Mouse (Mus musculus): ENCODE results near the gene Mpped2.

The Mpped2 gene

DNA sequence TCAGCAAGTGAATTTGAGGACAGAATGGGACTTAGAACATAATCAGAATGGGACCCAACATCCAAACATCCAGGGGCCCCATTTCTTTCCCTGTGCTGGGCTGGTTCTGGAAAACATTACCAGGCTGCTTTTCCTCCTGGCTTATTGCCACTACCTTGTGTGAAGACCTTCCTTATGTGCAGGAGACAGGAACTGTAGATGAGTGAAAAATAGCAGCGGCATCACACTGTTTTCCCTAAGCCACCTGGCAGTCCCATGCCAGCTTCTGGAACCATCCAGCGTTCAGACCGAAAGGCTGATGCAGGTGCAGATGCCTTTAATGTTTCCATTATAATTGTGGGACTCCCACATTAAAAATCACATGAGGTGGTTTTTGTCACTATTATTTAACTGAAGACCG, 164.2 kb downstream of the Mpped2 start:
- DNase-seq, result no peak

DNA sequence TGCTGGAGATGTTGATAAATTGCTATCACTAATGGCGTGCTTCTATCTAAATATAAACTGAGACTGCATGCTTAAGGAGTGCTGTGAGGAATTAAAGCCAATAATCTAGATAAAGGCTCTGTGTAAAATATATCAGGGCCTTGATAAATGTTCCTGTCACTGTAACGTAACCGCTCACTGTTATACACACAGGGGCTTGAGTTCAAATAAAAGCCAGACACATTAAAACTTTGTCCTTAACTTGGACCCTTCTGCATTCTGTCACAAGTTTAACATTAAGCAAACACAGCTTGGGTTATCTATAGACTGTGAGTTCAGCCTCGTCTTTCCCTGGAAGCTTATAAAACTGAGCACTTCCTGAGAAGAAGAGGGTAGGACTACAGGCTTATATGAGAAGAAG, 164.6 kb downstream of the Mpped2 start:
- no peak for DNase-seq

DNA sequence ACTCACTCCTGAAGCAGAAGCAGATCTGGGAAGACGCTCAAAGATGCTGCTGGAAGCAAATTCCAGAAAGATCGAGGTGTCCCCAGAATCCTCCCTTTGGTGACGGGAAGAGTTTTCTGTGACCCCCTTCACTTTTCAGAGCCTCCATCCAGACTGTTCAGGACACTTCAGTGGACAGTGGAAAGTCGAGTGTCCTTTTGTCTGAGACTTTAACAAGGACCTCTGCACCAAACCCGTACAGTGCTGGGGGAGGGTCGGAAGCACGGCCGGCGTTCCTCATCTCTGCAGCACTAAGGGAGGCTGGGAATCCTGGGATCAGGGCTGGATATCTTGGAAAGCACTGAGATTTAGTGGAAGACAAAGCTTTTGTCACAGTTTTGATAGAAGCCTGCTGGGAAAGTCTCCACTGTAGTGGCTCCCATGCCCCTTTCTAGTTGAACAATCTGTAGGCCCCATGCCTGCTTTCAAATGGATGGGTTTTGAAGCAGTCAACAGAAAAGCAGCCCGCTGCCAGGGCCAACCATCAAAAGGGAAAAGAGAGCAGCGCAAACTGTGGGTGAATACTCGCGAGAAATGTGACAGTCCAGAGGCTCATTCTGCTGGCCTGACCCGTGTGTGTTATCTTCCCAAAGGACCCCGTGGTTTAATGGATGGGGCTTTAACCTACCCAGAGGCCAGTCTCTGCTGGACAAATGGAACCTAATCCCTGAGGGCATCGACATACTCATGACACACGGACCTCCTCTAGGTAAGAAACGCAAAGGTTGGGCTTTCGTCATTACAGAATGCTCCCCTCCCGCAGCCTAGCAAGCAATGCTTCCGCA, 168.0 kb downstream of the Mpped2 start:
- DNase-seq, result no peak

DNA sequence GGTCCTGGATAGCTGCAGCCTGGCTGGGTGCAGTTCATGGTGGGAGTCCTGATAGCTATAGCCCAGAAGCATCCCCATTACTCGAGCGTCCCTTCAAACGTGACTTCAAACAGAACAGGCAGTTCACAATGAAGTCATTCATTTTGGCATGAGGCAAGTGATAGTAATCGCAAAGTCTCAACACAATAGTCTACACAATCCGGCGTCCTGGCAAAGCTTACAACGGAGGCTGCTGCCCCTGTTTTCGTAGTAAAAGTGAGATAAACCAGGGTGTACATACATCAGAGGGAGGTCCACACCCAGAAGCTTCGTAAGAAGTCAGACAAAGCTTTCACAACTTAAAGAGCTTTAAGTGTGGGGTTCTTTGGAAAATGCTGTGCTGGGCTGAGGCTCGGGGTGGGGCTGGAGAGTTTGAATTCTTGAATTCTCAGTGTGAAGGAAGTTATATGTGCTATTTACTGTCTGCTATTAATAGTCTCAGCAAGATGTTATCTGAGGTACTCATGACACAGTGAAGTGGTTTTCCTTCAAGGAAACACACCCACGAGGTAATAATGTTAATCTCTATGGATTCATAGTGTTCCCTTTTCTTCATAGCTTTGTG, 170.1 kb downstream of the Mpped2 start:
- DNase-seq, result no peak

DNA sequence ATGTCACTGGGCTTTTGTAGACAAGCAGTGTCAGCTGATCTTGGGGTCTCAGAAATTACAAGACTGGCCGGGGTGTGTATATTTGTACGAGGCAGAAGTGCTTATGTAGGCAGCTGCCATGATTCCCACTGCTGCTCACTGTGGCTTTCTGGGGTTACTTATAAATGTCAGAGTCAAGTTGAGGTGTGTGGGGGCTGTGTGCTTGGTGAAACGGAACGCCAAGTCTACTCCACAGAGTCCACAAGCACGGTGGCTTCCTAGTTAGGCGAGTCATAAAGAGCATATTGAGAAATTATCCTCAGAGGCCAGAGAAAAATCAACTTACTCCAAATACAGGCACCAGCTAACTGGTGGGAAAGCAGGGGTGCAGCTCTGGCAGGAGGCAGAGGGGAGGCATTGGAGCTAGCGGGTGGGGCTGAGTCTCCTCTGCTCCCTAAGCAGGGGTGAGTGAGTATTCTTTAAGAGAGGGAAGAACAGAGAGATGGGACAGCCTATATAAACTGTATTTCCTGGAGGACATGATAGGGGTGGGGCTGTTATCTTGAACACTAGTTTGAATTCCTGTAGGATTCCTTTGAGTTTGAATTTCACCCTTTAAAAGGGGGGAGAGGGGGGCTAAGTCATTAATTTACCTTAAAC, 172.2 kb downstream of the Mpped2 start:
- DNase-seq, result peak; percentile 21 to 47

DNA sequence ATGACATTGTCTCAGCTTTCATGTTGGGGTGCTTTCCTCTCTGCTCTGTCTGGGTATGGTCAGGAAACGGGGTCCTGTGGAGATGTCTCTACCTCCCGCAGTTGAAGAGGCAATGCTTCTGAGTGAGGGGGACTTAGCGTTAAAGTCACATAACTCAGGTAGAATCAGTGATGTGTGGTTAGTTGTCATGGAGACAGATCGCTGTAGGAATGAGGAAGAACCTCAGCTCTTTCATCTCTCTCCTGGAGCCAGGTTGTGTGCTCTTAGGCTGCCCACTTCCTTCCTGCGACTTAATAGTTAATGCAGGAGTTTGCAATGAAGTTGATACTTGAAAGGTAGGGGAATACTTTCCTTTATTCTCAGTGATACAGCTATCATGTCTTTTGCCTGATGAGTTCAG, 173.2 kb downstream of the Mpped2 start:
- DNase-seq, result no peak

DNA sequence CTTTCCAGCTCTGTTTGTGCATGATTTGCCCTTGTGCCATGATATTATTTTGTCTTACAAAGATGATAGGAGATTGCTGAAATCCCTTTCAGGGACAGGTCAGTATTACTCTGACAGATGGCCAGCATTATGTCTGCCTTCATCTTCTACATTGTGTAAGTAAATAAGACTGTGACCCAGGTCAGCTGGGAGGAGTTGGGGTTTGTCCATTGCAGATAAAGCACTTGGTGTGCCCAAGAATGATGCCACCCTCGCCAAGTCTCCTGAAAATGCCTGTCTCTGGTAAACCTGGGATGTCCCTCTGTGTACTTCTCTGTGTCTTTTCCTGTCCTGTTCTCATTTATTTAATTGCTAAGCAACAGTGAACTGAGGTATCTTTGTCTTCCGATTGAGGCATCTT, 177.8 kb downstream of the Mpped2 start:
- DNase-seq, result no peak

DNA sequence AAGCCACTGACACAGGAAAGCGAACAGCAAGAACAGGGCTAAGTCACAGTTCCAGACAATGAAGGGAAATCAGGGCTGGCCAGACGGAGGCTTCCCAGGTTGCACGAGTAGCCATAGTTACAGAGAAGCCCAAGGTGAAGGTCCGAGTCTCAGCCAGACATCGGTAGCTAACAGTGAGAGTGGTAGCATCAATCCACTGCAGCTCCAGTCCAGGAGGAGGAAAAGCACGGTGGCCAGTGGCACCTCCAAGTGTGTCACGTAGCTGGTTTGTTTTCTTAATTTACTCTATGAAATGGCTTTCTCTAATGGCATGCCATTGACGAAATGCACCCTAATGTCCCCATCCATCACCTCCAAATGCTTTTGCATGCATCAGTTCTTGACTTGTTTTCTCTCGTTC, 180.1 kb downstream of the Mpped2 start:
- DNase-seq, result no peak

DNA sequence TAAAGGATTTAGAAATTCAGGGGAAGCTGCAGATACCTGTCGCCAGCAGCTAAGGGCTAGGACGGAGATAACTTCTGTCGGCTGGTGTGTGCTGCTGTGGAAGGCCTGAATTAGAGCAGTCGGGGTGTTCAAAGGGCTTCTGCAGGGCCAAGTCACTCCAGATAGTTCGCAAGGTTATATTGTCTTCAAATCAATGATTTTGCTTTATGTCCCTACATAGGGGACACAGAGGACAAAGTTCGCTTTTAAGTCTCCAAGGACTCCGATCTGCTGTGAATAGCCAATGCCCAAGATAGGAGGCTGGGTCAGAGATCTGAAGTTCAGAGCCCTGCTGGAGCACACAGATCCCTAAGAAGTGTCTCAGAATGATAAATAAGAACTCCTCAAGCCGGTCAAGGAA, 190.3 kb downstream of the Mpped2 start:
- no peak for DNase-seq

DNA sequence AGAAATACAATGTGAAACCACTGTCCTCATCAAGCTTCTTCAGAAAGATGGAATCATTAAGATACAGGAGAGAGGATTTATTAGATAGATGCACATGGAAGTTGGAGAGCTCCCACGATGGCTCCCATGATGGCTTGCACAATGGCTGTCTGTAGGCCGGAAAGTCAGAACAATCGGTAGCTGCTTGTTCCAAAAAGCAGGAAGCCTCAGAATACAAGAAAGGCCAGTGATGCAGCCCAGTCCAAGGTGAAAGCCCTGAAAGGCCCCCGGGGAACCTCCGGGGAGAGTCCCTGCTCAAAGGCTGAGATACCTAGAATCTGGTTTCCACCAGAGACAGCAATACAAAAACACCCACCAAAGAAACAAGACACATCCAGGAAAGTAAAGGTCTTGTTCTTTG, 195.1 kb downstream of the Mpped2 start:
- DNase-seq, result no peak

DNA sequence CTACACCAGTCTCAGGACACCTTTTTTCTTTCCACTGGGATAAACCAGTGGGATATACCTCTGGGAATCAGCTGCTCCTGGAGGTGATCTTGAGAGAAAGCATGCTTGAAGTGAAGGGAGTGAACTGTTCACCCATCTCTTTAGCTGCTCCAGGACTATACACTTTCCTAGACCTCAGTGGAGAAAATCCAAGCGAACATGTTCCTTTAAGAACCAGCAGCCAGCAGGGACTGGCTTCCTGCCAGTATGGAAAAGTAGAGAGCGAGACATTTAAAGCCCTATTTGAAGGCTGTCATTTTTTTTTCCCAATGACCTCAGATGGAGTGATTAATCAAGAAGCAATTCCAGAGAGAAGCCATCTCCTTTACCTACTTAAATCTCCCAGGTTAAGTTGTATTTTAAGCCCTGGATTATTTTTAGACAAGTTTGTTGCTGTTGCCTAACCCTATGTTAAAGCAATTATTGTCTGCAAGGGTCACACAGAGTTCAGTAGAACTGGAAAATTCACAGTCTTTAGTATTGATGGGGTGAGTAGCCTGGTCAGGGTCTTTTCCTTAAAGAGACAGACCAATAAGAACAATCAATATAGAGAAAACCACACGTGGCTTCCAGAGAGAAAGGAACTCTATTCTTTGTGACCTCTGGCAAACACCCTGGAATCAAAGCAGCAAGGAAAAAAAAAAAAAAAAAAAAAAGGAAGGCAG, 196.4 kb downstream of the Mpped2 start:
- DNase-seq, result peak; percentile 57 to 69

DNA sequence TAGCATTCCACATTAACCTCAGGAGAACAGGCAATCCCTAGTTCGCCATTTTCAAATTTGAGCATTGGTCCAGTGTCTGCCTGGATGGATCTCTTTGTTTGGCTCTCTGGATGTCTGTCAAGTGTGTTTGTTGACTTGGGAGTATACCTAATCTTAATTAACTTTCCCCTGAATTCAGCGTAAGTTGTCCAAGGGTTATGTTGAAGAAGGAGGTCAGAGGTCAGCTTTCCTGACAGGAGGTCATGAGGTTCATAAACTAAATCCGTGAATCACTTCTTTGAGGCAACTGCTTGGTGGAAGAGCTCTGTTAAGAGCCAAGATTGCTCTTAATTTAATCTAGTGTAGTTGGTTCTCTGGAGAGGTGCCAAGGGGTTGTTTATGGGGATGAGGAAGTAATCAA, 200.3 kb downstream of the Mpped2 start:
- no peak for DNase-seq

DNA sequence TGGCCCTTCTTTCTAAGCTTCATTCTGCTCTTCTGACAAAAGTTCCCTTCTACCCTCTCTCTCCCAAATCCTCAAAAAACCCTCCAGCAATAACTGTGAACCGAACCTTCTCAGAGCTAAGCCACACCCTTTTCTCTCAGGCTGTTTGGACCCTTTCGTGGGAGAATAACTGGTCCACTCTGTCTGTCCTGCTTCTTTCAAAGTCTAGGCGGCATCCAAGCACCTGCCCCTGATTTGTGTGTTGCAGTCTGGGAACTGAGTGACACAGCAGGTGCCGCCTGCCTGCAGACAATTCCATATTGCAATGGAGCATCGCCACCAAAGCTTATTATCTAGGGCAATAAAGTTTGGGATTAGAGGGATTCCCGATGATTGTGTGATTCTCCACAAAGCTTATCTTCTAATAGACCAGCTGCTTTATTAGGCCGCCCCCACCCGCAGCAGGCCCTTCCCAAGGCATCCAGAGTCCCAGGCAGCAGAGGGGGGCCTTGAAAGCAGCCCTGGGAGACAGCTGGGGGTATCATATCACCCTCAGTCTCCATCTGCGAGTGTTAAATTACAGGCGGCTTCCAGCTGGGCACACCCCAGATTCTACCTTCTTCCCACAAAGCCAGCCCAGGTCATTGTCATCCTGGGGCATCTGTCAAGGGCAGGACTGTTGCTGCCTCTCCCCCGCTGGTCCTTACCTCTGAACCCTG, 202.4 kb downstream of the Mpped2 start:
- no peak for DNase-seq

DNA sequence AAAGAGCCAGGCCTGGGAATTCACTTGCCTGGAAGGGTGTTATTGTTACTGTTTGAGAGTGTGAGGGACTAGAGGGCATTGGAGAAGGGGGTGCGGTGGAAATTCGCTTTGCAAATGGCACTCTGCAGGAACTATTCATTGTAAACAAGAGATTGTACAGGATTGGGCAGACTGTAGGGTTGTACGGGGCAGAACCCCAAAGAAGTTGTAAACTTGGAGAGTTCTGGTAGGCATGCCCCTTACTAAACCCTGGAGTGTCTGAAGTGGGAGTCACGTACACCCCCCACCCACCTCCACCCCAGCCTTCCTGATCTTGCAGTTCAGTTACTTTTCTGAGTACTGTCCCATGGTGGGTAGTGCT, 202.9 kb downstream of the Mpped2 start:
- no peak for DNase-seq

DNA sequence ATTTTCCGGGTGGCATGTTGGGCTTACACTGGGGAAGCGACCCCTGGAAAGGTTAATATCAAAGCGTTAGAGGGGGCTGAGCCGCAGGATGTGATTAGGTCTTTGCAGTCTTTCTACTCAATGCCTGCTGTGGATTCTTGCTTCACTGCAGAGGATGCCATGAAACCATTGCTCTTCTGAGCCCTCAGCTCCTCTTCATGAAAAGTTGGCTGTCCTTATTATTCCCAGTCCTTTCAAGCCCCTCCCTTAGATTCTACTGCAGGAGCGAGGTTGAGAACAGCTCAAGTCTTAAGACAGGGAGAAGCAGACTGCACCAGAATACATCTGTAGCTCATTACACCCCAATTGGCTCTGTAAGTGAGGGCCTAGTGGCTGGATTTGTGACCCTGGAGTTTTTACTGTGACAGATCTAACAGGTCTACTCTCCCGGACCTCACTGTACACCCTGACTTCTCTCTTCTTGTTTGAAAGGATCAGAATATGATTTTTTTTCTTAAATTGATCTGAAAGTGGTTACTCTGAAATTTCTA, 218.9 kb downstream of the Mpped2 start:
- DNase-seq, result no peak

All from kidney, postnatal 4 days (tissue).